Mouse (Mus musculus) adrenal gland, adult 10 weeks (tissue): ENCODE measurements around the gene Cacfd1. TPM values are rescaled to one million over a fixed set of nuclear protein-coding genes. Genes with fewer than 3 reads are reported as not detected.

Experiments
- polyA plus RNA-seq: library from polyadenylated mRNA; stranded (reverse); fragments of 350-450 nt; fragmentation: Illumina TruSeq; extraction: RNeasy Lipid Tissue Mini Kit (QIAGEN cat#74804); gene quantifications from one replicate; pipeline ENCODE4 v1.2.3, GENCODE M21; 2014; ENCODE audit warnings: low read depth, low replicate concordance

Cacfd1 gene
- 22.2 TPM for polyA plus RNA-seq

GRCm38 (mm10) chr2:27009714-27010244 is at the start of gene Cacfd1:
Cacfd1 (plus strand) TSS chr2:27009926.

GRCm38 (mm10) chr2:26963923-26964723 is 45.6 kb upstream of the Cacfd1 start, which contains the start of gene Rexo4:
Rexo4 (minus strand) TSS chr2:26964386.

GRCm38 (mm10) chr2:26973116-26973515 is 36.6 kb upstream of the Cacfd1 start, which contains the start of gene Adamts13:
Adamts13 (plus strand) TSS chr2:26973416.

GRCm38 (mm10) chr2:27027618-27028436 is 18.1 kb downstream of the Cacfd1 start, which contains the start of gene Slc2a6:
Slc2a6 (minus strand) TSS chr2:27027998.

Other genes with a start within 250 kb of the Cacfd1 start
- not detected for gene Abo, start 144.9 kb upstream of the Cacfd1 start, polyA plus RNA-seq
- gene Surf6, start 107.0 kb upstream of the Cacfd1 start, polyA plus RNA-seq, result 7.5 TPM
- gene Med22, start 99.2 kb upstream of the Cacfd1 start, polyA plus RNA-seq, result 16.4 TPM
- 44.3 TPM for gene Rpl7a, start 99.2 kb upstream of the Cacfd1 start, polyA plus RNA-seq
- gene Surf2, start 93.6 kb upstream of the Cacfd1 start, polyA plus RNA-seq, result 15.9 TPM
- gene Surf1, start 93.4 kb upstream of the Cacfd1 start, polyA plus RNA-seq, result 57.5 TPM
- 114 TPM for gene Surf4, start 76.0 kb upstream of the Cacfd1 start, polyA plus RNA-seq
- not detected for gene Stkld1, start 75.9 kb upstream of the Cacfd1 start, polyA plus RNA-seq
- 52.8 TPM for gene Rexo4, start 45.5 kb upstream of the Cacfd1 start, polyA plus RNA-seq
- not detected for gene Adamts13, start 36.5 kb upstream of the Cacfd1 start, polyA plus RNA-seq
- not detected for gene Slc2a6, start 18.1 kb downstream of the Cacfd1 start, polyA plus RNA-seq
- gene Mymk, start 62.3 kb downstream of the Cacfd1 start, polyA plus RNA-seq, result not detected
- 0.93 TPM for gene Adamtsl2, start 69.5 kb downstream of the Cacfd1 start, polyA plus RNA-seq
- gene Fam163b, start 132.6 kb downstream of the Cacfd1 start, polyA plus RNA-seq, result 0.76 TPM
- 17.2 TPM for gene Dbh, start 155.3 kb downstream of the Cacfd1 start, polyA plus RNA-seq
- gene Sardh, start 238.4 kb downstream of the Cacfd1 start, polyA plus RNA-seq, result 2.9 TPM